Mouse (Mus musculus) midbrain, embryonic 10.5 days (tissue): ENCODE measurements around the gene Ift57. TPM values are rescaled to one million over a fixed set of nuclear protein-coding genes. Genes with fewer than 3 reads are reported as not detected.

Source experiments
- DNase-seq: peaks from one replicate; pipeline ENCODE4 v3.0.0-alpha.2; 2017; ENCODE audit warnings: low spot score
- H3K27ac ChIP-seq: fragments of 300-500 bp; sonication (generic); replicated peaks from 2 replicates; pipeline ENCODE4 v1.5.1; 2016; ENCODE audit warnings: mild to moderate bottlenecking
- H3K27me3 ChIP-seq: fragments of 300-500 bp; sonication (generic); 2 replicates; pipeline ENCODE4 v1.6.1; 2016; ENCODE audit warnings: low read depth, mild to moderate bottlenecking; ENCODE audit not compliant: poor library complexity, severe bottlenecking
- H3K36me3 ChIP-seq: fragments of 300-500 bp; sonication (generic); 2 replicates; pipeline ENCODE4 v1.6.1; 2016; ENCODE audit warnings: mild to moderate bottlenecking, moderate library complexity
- H3K4me1 ChIP-seq: fragments of 300-500 bp; sonication (generic); 2 replicates; pipeline ENCODE4 v1.6.1; 2016
- H3K4me3 ChIP-seq: fragments of 300-500 bp; sonication (generic); 2 replicates; pipeline ENCODE4 v1.5.1; 2016; ENCODE audit warnings: mild to moderate bottlenecking, moderate library complexity
- H3K9me3 ChIP-seq: fragments of 300-500 bp; sonication (generic); replicated peaks from 2 replicates; pipeline ENCODE4 v1.6.1; 2016; ENCODE audit warnings: mild to moderate bottlenecking
- WGBS: fragments of 180-500 bp; shearing (Covaris S2); methylation state at CpG from one replicate; pipeline ENCODE4 v1.1.7; 2016; 5-methylcytosine and 5-hydroxymethylcytosine counted together
- polyA plus RNA-seq: library from polyadenylated mRNA; unstranded; fragments of >200 nt; fragmentation: Nextera tagmentation; extraction: Ambion mirVana; gene quantifications from 2 replicates; pipeline ENCODE4 v1.2.1, GENCODE M21; 2016

Ift57 gene
- polyA plus RNA-seq, 1 experiment from 2014 or later: 22.8 TPM

GRCm38 (mm10) chr16:49801399-49801798 is 102.4 kb downstream of the Ift57 start:
- Histone ChIP-seq H3K36me3 (no peaks in the 10 kb centered on the region), H3K9me3 (no peaks in the 10 kb centered on the region), H3K4me1 (peaks cover 18% of the 10 kb centered on the region), H3K27ac (no peak overlapping the region), H3K4me3 (no peak overlapping the region), H3K27me3 (0 out of 2 replicates have a peak, but pooled peaks cover 6% of the 10 kb centered on the region)
- 83% methylated on average over 5 of the region's 5 CpGs for WGBS
- no peak for DNase-seq

- Histone ChIP-seq H3K27ac (no peak overlapping the region), H3K9me3 (no peaks in the 10 kb centered on the region), H3K27me3 (0 out of 2 replicates have a peak, but pooled peaks cover 6% of the 10 kb centered on the region), H3K36me3 (no peaks in the 10 kb centered on the region), H3K4me3 (no peak overlapping the region), H3K4me1 (peaks cover 18% of the 10 kb centered on the region)
- DNase-seq: no peak
- WGBS: 59% methylated on average over 2 of the region's 2 CpGs
Observed at GRCm38 (mm10) chr16:49802993-49803392, 104.0 kb downstream of the Ift57 start.

GRCm38 (mm10) chr16:49803932-49804461 is 105.0 kb downstream of the Ift57 start:
- Histone ChIP-seq H3K27ac (peak overlapping the region; percentile 76), H3K9me3 (no peaks in the 10 kb centered on the region), H3K27me3 (0 out of 2 replicates have a peak, but pooled peaks cover 6% of the 10 kb centered on the region), H3K36me3 (no peaks in the 10 kb centered on the region), H3K4me3 (peak overlapping the region; percentile 50), H3K4me1 (peaks cover 18% of the 10 kb centered on the region)
- DNase-seq: peak; percentile 34
- WGBS: 2% methylated on average over 12 of the region's 12 CpGs

- WGBS: 86% methylated on average over 10 of the region's 10 CpGs
- peaks cover 18% of the 10 kb centered on the region for H3K4me1 ChIP-seq
- H3K27ac ChIP-seq: no peak overlapping the region
- H3K27me3 ChIP-seq: 0 out of 2 replicates have a peak, but pooled peaks cover 6% of the 10 kb centered on the region
- no peaks in the 10 kb centered on the region for H3K9me3 ChIP-seq
- H3K36me3 ChIP-seq: no peaks in the 10 kb centered on the region
- no peak for DNase-seq
- no peak overlapping the region for H3K4me3 ChIP-seq
Observed at GRCm38 (mm10) chr16:49806920-49807319, 107.9 kb downstream of the Ift57 start.

GRCm38 (mm10) chr16:49807419-49807841 is 108.4 kb downstream of the Ift57 start:
- WGBS: 87% methylated on average over 7 of the region's 7 CpGs
- Histone ChIP-seq H3K4me3 (no peak overlapping the region), H3K36me3 (no peaks in the 10 kb centered on the region), H3K27ac (no peak overlapping the region), H3K9me3 (no peaks in the 10 kb centered on the region), H3K27me3 (0 out of 2 replicates have a peak, but pooled peaks cover 6% of the 10 kb centered on the region), H3K4me1 (peaks cover 18% of the 10 kb centered on the region)
- no peak for DNase-seq

GRCm38 (mm10) chr16:49807862-49808430 is 108.9 kb downstream of the Ift57 start:
- WGBS: 82% methylated on average over 18 of the region's 18 CpGs
- Histone ChIP-seq H3K27ac (no peak overlapping the region), H3K27me3 (0 out of 2 replicates have a peak, but pooled peaks cover 6% of the 10 kb centered on the region), H3K4me1 (peaks cover 17% of the 10 kb centered on the region), H3K36me3 (no peaks in the 10 kb centered on the region), H3K4me3 (no peak overlapping the region), H3K9me3 (no peaks in the 10 kb centered on the region)
- DNase-seq: no peak

- H3K9me3 ChIP-seq: no peaks in the 10 kb centered on the region
- H3K27ac ChIP-seq: no peak overlapping the region
- no peak for DNase-seq
- no peak overlapping the region for H3K4me3 ChIP-seq
- no peaks in the 10 kb centered on the region for H3K27me3 ChIP-seq
- H3K4me1 ChIP-seq: no peaks in the 10 kb centered on the region
- WGBS: 83% methylated on average over 2 of the region's 2 CpGs
- no peaks in the 10 kb centered on the region for H3K36me3 ChIP-seq
Observed at GRCm38 (mm10) chr16:49811897-49812296, 112.9 kb downstream of the Ift57 start.

GRCm38 (mm10) chr16:49812821-49813616 is 114.0 kb downstream of the Ift57 start:
- Histone ChIP-seq H3K4me1 (no peaks in the 10 kb centered on the region), H3K4me3 (no peak overlapping the region), H3K27ac (no peak overlapping the region), H3K27me3 (no peaks in the 10 kb centered on the region), H3K9me3 (no peaks in the 10 kb centered on the region), H3K36me3 (no peaks in the 10 kb centered on the region)
- no peak for DNase-seq
- WGBS: 82% methylated on average over 10 of the region's 10 CpGs

GRCm38 (mm10) chr16:49814419-49814818 is 115.4 kb downstream of the Ift57 start:
- H3K27me3 ChIP-seq: no peaks in the 10 kb centered on the region
- no peaks in the 10 kb centered on the region for H3K36me3 ChIP-seq
- H3K4me3 ChIP-seq: no peak overlapping the region
- 79% methylated on average over 4 of the region's 4 CpGs for WGBS
- H3K9me3 ChIP-seq: no peaks in the 10 kb centered on the region
- no peak overlapping the region for H3K27ac ChIP-seq
- H3K4me1 ChIP-seq: no peaks in the 10 kb centered on the region
- DNase-seq: no peak

Other genes with a start within 250 kb of the Ift57 start
- gene Cd47, start 101.3 kb downstream of the Ift57 start, polyA plus RNA-seq: 38.4 and 46.3 TPM in 2 replicates